Mouse (Mus musculus) layer of hippocampus, postnatal 14 days (tissue): ENCODE measurements around the gene Tmem158. TPM values are rescaled to one million over a fixed set of nuclear protein-coding genes. Genes with fewer than 3 reads are reported as not detected.

Source experiments
- DNase-seq, 2 experiments: peaks; one replicate each; pipeline ENCODE4 v3.0.0; 2021 to 2022; ENCODE audit warnings: low spot score in 2 of 2, mixed read lengths in 1 of 2
- total RNA-seq, 2 experiments: library from RNA; stranded (reverse); gene quantifications; 2 replicates each; pipeline ENCODE4 v1.2.3; 2021

Gene Tmem158
- total RNA-seq, 2 experiments from 2014 or later = 43.5 to 46.6 TPM

DNA sequence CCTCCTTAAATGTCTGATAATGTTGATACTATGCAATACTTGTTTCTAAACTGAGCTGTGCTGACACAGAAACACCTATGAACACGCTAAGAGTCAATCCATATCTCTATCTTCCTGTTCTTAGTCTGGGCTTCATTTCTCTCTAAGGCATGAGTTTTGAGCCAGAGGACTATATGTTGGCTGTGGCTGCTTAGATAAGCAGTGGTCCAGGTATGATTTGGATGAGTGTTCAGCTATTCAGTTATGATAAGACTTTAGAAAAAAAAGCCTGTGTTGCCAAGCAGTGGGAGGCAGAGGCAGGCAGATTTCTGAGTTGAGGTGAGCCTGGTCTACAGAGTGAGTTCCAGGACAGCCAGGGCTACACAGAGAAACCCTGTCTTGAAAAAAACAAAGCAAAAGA is 12.6 kb downstream of the Tmem158 start:
- DNase-seq = no peak

- no peak for DNase-seq
Observed at GRCm38 (mm10) chr9:123245146-123245545, 15.4 kb downstream of the Tmem158 start.

DNA sequence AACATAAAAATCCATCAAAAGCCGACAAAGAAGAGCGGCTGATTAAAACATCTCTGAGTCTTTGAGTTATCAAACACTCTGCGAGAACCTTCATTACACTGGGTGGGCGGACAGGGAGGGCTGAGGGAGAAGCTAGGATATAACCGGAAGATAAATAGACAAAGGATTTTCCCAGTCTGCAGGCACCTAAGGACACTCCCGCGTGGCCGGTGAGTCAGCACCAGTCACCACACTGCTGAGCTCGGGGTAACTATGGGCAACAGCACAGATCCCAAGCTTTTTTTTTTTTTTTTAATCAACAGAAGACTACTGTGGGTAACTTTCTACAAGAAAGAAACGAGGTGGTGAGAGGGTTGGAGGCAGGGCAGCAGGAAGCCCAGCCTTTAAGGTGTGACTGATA is 16.6 kb downstream of the Tmem158 start:
- DNase-seq = no peak

GRCm38 (mm10) chr9:123241191-123241590 is 19.4 kb downstream of the Tmem158 start:
- no peak for DNase-seq

DNA sequence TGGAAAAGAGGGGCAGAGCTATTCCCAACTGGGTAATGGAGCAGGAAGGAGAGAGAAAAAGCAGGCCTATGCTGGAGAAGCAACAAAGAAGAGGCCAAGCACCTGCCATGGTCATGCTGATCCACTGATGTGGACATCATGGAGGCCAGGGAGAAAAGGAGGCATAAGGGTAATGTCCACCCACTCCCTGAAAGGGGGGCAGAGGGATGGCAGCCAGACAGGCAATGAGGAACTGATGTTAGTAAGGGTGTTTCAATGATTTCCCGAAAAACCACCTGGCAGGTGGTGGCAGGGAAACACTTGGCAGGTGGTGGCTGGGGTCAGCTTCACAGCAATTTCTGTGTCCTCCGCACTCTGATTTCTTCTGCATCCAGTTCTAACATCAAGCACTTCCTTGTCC is 19.8 kb downstream of the Tmem158 start:
- DNase-seq = no peak

GRCm38 (mm10) chr9:123240271-123240670 is 20.3 kb downstream of the Tmem158 start:
- DNase-seq = no peak

- no peak for DNase-seq
Observed at GRCm38 (mm10) chr9:123239651-123240050, 20.9 kb downstream of the Tmem158 start.

GRCm38 (mm10) chr9:123238256-123239045 is 22.1 kb downstream of the Tmem158 start:
- no peak for DNase-seq

DNA sequence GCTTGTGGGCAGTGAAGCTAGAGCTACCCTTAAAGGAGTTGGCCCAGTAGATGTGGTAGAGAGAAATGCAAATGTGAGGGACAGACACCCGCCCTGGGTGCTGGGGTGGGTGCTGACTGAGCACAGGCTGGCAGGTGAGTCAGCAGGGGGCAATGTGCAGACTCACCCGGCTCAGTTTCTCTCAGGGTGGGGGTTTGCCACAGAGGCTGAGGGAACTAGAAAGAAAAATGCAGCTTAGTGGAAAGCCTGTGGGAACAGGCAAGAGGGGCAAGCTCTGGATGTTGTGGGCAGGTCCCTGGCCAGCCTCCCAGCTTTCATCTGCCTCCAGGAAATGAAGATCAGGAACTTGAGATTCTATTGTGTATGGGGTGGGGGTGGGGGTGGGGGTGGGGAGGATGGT is 22.8 kb downstream of the Tmem158 start:
- DNase-seq = no peak

- DNase-seq = no peak
Observed at GRCm38 (mm10) chr9:123235621-123236020, 24.9 kb downstream of the Tmem158 start.

DNA sequence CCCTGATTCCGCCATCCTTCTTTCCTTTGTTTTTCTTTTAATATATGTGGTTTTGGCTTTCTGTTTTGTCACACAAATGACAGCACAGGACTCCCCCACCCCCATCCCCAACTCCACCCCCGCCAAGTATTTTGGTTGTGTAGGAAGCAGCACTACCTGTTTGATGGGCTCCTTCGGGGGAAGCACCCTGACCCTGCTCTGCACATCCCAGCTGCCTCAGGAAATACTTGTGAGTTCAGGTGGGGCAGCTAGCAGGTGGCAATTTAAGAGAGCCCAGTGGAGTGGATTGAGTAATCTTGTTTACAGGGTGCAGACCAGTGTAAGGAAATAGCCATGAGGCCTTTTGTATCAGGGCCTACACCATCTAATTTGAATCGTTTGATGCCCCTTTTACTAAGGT is 30.7 kb downstream of the Tmem158 start:
- no peak for DNase-seq

- DNase-seq = no peak
Observed at GRCm38 (mm10) chr9:123228671-123229070, 31.9 kb downstream of the Tmem158 start.

- no peak for DNase-seq
Observed at GRCm38 (mm10) chr9:123227106-123227750, 33.3 kb downstream of the Tmem158 start.

DNA sequence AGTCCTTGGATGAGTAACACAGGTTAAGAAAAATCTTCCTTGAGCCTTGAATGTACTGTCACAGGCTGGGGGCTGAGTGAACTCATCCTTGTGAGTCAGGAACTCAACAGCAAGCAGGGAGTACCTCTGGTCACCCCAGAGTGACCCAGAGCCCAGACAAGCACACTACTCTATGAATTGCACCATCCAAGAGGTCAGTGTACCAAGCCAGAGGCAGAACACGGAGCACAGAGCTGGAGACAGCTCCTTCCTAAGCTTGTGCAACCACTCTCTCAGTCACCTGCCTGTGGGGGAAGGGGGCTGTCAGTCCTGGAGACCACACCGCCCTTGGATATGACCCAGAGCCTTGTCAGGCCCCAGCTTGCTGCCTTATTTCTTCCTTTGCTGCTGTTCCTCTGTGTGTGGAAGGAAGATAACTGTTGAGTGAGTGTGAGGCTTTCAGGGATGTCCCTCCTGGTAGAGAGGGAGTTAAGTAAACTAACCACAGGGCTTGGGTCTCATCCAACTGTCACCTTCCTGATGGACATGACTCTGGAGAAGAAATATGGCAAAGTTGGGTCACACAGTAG is 35.6 kb downstream of the Tmem158 start:
- DNase-seq = no peak

- no peak for DNase-seq
Observed at GRCm38 (mm10) chr9:123219826-123220225, 40.7 kb downstream of the Tmem158 start.

- DNase-seq = no peak
Observed at GRCm38 (mm10) chr9:123215621-123216440, 44.7 kb downstream of the Tmem158 start, which contains the start of gene Cdcp1. Cdcp1 (minus strand) TSS chr9:123216038.

GRCm38 (mm10) chr9:123213371-123213770 is 47.2 kb downstream of the Tmem158 start:
- DNase-seq = no peak
